Mouse (Mus musculus) C2C12 (cell line): Measurements from ENCODE around the gene Ap1m1.

ENCODE experiments used
- CTCF ChIP-seq: IDR thresholded peaks from one replicate; pipeline ENCODE4 v1.5.1; 2011; ENCODE audit not compliant: control insufficient read depth, insufficient read depth, insufficient read length
- USF1 ChIP-seq: IDR thresholded peaks from one replicate; pipeline ENCODE4 v1.6.1; 2011; ENCODE audit warnings: low read depth, mild to moderate bottlenecking, control low read depth, moderate library complexity

- TF ChIP-seq CTCF (no peak), USF1 (no peak)
Observed at GRCm38 (mm10) chr8:72210710-72211109, 29.1 kb upstream of the Ap1m1 start.
